Mouse (Mus musculus): ENCODE data around the gene Spon1.

DNA sequence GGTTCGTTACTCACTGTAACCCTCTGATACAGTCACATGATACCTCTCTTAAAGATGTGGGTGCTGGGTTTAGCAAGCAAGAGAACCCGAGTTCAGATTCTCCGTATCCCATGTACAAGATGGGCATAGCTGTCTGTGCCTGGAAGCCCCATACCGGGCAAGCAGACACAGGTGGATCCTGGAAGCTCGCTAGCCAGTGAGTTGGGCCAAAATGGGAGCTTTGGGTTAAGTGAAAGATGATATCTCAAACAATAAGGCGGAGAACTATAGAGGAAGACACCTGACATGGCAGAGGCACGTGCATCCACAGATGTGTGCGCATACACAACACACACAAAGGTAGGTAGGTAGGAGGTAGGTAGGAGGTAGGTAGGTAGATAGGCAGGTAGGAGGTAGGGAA is 261.1 kb downstream of the Spon1 start:
- no peak for TF ChIP-seq POLR2A (IDR thresholded peaks at IDR 0.05; ENCODE audit: borderline replicate concordance, control insufficient read depth, low read depth, low read length)
- no peak for TF ChIP-seq CTCF (IDR thresholded peaks at IDR 0.05; ENCODE audit: control insufficient read depth, insufficient read depth, low read length)
